Mouse (Mus musculus) liver, embryonic 14.5 days (tissue): ENCODE results near the gene Lpcat2. TPM values are rescaled to one million over a fixed set of nuclear protein-coding genes. Genes with fewer than 3 reads are reported as not detected.

Source experiments
- ATAC-seq: fragments of 200-750 bp; cut with Nextera tagmentation; 2 replicates; pipeline ENCODE4 v1.8.0; 2017; ENCODE audit warnings: moderate number of reproducible peaks, mild to moderate bottlenecking, moderate library complexity; ENCODE audit not compliant: insufficient read depth
- DNase-seq, 3 experiments: peaks; one replicate each; pipeline ENCODE4 v3.0.0-alpha.2; 2012 to 2013; ENCODE audit warnings: low read depth in 3 of 3, low spot score in 3 of 3
- H3K27ac ChIP-seq: fragments of 300-500 bp; sonication (generic); 2 replicates; pipeline ENCODE4 v1.5.1; 2014; ENCODE audit warnings: moderate library complexity, mild to moderate bottlenecking, control low read depth, inconsistent platforms
- H3K27me3 ChIP-seq: fragments of 300-500 bp; sonication (generic); 2 replicates; pipeline ENCODE4 v1.6.1; 2014; ENCODE audit warnings: mild to moderate bottlenecking, low read length, moderate library complexity; ENCODE audit not compliant: control insufficient read depth, insufficient read depth
- H3K36me3 ChIP-seq: fragments of 300-500 bp; sonication (generic); replicated peaks from 2 replicates; pipeline ENCODE4 v1.6.1; 2014; ENCODE audit warnings: low read depth; ENCODE audit not compliant: control insufficient read depth, insufficient read depth
- H3K4me1 ChIP-seq, 2 experiments: fragments of 200-500 bp in 1 of 2; fragments of 300-500 bp in 1 of 2; sonication (generic) in 1 of 2; replicated peaks; 2 replicates each; pipeline ENCODE4 v1.6.1; 2012 to 2014; ENCODE audit warnings: antibody characterized with exemption in 1 of 2, inconsistent platforms in 1 of 2, low read length in 1 of 2; ENCODE audit not compliant: control insufficient read depth in 2 of 2, insufficient read depth in 2 of 2
- H3K4me2 ChIP-seq: fragments of 300-500 bp; sonication (generic); 2 replicates; pipeline ENCODE4 v1.6.1; 2014; ENCODE audit warnings: low read depth, mild to moderate bottlenecking, control low read depth, moderate library complexity
- H3K4me3 ChIP-seq, 2 experiments: fragments of 200-500 bp in 1 of 2; fragments of 300-500 bp in 1 of 2; sonication (generic) in 1 of 2; 2 replicates each; pipeline ENCODE4 v1.5.1; 2012 to 2014; ENCODE audit warnings: low read depth in 2 of 2, low read length in 2 of 2, mild to moderate bottlenecking in 2 of 2, control low read depth in 1 of 2, inconsistent platforms in 1 of 2, moderate library complexity in 1 of 2; ENCODE audit not compliant: insufficient read depth in 1 of 2
- H3K9ac ChIP-seq: fragments of 300-500 bp; sonication (generic); replicated peaks from 2 replicates; pipeline ENCODE4 v1.6.1; 2014; ENCODE audit warnings: mild to moderate bottlenecking, control low read depth, moderate library complexity
- H3K9me3 ChIP-seq: fragments of 300-500 bp; sonication (generic); 2 replicates; pipeline ENCODE4 v1.6.1; 2016; ENCODE audit warnings: low read length, mixed read lengths; ENCODE audit not compliant: control insufficient read depth
- CTCF ChIP-seq: IDR thresholded peaks from 2 replicates; pipeline ENCODE4 v1.5.1; 2016; ENCODE audit warnings: antibody characterized with exemption, low read depth, control low read depth
- EP300 ChIP-seq: IDR thresholded peaks from 2 replicates; pipeline ENCODE4 v1.6.1; 2016; ENCODE audit warnings: antibody characterized with exemption, low read depth
- WGBS: fragments of 180-500 bp; shearing (Covaris S2); extraction: QIAGEN DNeasy Blood & Tissue Kit; methylation state at CpG from one replicate; pipeline ENCODE4 v1.1.7; 2014; ENCODE audit not compliant: insufficient replicate concordance; 5-methylcytosine and 5-hydroxymethylcytosine counted together
- polyA plus RNA-seq, 2 experiments: library from polyadenylated mRNA; depleted of rRNA in 1 of 2; stranded (reverse) in 1 of 2; unstranded in 1 of 2; fragments of >200 nt; fragmentation: Nextera tagmentation in 1 of 2; extraction: Ambion mirVana in 1 of 2; gene quantifications; 2 replicates each; pipeline versions ENCODE4 v1.2.1 to v1.2.3; 2012 to 2014

Gene Lpcat2
- polyA plus RNA-seq, 2 experiments, result 1.7 to 3.3 TPM

- TF ChIP-seq EP300, result no peak
- TF ChIP-seq CTCF, result no peak
These were observed 20.2 kb upstream of the Lpcat2 start for GRCm38 (mm10) chr8:92834786-92835500.

DNA sequence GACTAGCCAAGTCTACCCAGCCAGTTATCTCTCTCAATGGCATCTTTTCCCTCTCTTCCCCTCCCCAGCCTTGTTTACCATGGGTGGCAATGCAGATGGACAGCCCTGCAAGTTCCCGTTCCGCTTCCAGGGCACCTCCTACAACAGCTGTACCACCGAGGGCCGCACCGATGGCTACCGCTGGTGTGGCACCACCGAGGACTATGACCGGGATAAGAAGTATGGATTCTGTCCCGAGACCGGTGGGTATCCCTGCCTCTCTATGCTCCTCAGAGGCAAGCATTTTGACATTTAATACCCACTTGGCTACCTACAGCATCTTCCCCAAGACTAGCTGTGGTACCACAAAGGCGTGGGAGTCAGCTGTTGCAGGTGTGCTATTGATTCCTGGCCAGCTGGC lies 19.2 kb upstream of the Lpcat2 start:
- H3K4me2 ChIP-seq, result no peak overlapping the region
- no peaks in the 10 kb centered on the region for H3K4me1 ChIP-seq
- no peaks in the 10 kb centered on the region for H3K36me3 ChIP-seq
- 78% methylated on average over 11 of the region's 11 CpGs for WGBS
- H3K4me3 ChIP-seq, result no peak overlapping the region
- H3K9ac ChIP-seq, result no peak overlapping the region
- DNase-seq (no peak), ATAC-seq (no peak)
- TF ChIP-seq EP300 (no peak), CTCF (no peak)
- no peaks in the 10 kb centered on the region for H3K27me3 ChIP-seq
- H3K9me3 ChIP-seq, result no peaks in the 10 kb centered on the region
- H3K27ac ChIP-seq, result no peak overlapping the region

More at GRCm38 (mm10) chr8:92834786-92835500, 20.2 kb upstream of the Lpcat2 start:
- Histone ChIP-seq H3K27ac (no peak overlapping the region), H3K4me1 (no peaks in the 10 kb centered on the region), H3K4me3 (no peak overlapping the region), H3K4me2 (no peak overlapping the region), H3K9me3 (no peaks in the 10 kb centered on the region), H3K9ac (no peak overlapping the region), H3K36me3 (no peaks in the 10 kb centered on the region), H3K27me3 (no peaks in the 10 kb centered on the region)
- WGBS, result 60% methylated on average over 11 of the region's 11 CpGs
- DNase-seq (no peak), ATAC-seq (no peak)

GRCm38 (mm10) chr8:92838616-92839015 lies 16.5 kb upstream of the Lpcat2 start:
- Histone ChIP-seq H3K9ac (no peak overlapping the region), H3K9me3 (no peaks in the 10 kb centered on the region), H3K4me2 (no peak overlapping the region), H3K27me3 (no peaks in the 10 kb centered on the region), H3K27ac (no peak overlapping the region), H3K36me3 (no peaks in the 10 kb centered on the region), H3K4me3 (no peak overlapping the region), H3K4me1 (no peaks in the 10 kb centered on the region)
- 42% methylated on average over 3 of the region's 3 CpGs for WGBS
- ATAC-seq (no peak), DNase-seq (no peak)
- TF ChIP-seq EP300 (no peak), CTCF (no peak)

DNA sequence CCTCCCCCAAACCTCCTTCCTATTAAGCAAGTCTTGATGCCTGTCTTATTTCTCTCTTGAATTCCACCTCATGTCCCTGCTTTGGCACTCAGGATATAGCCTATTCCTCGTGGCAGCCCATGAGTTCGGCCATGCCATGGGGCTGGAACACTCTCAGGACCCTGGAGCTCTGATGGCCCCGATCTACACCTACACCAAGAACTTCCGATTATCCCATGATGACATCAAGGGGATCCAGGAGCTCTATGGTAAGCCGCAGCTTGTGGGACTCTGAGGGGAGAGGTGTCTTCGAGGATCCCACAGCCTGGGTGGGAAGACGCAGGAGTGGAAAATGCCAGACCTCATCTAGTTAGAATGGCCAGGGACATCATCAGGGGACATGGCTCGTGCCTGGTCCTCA lies 16.0 kb upstream of the Lpcat2 start:
- H3K4me3 ChIP-seq, result no peak overlapping the region
- DNase-seq (no peak), ATAC-seq (no peak)
- TF ChIP-seq CTCF (no peak), EP300 (no peak)
- H3K4me1 ChIP-seq, result no peaks in the 10 kb centered on the region
- H3K9me3 ChIP-seq, result no peaks in the 10 kb centered on the region
- no peaks in the 10 kb centered on the region for H3K36me3 ChIP-seq
- no peaks in the 10 kb centered on the region for H3K27me3 ChIP-seq
- no peak overlapping the region for H3K27ac ChIP-seq
- WGBS, result 56% methylated on average over 8 of the region's 8 CpGs
- H3K9ac ChIP-seq, result no peak overlapping the region
- no peak overlapping the region for H3K4me2 ChIP-seq

DNA sequence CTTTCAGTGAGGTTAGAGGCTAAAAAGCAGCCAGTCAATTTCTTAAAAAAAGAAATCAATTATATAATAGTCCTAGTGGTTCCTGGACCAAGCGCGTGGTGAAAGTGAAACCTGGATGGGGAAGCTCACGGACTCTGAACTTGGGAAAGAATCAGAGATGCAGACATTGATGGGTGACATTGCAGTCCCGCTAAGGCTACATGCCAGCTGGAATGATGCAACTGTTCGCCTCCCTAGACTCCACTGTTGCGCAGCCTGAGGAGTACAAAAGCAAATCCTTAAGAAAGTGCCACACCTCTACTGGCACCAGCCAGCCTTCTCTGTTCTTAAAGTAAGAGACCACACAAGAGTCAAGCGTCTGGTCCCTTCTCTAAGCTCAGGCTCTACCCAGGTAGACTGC lies 15.3 kb upstream of the Lpcat2 start:
- Histone ChIP-seq H3K4me1 (no peaks in the 10 kb centered on the region), H3K9ac (no peak overlapping the region), H3K9me3 (no peaks in the 10 kb centered on the region), H3K4me2 (no peak overlapping the region), H3K27ac (no peak overlapping the region), H3K27me3 (no peaks in the 10 kb centered on the region), H3K36me3 (no peaks in the 10 kb centered on the region), H3K4me3 (no peak overlapping the region)
- DNase-seq (no peak), ATAC-seq (no peak)
- TF ChIP-seq CTCF (no peak), EP300 (no peak)
- WGBS, result 77% methylated on average over 7 of the region's 7 CpGs
